Mouse (Mus musculus) adrenal gland, postnatal 14 days (tissue): ENCODE results near the gene Matk. TPM values are rescaled to one million over a fixed set of nuclear protein-coding genes. Genes with fewer than 3 reads are reported as not detected.

Experiments
- DNase-seq: peaks from one replicate; pipeline ENCODE4 v3.0.0; 2021; ENCODE audit warnings: mixed read lengths
- microRNA-seq, 2 experiments: library from miRNA; unstranded; fragments of <30 nt; microRNA quantifications; one replicate each; pipeline ENCODE4 v1.2.0; 2021
- total RNA-seq: library from RNA; stranded (reverse); gene quantifications from 2 replicates; pipeline ENCODE4 v1.2.3, GENCODE M21; 2021

Gene Matk
- total RNA-seq, 1 experiment from 2014 or later, result 2.1 TPM

DNA sequence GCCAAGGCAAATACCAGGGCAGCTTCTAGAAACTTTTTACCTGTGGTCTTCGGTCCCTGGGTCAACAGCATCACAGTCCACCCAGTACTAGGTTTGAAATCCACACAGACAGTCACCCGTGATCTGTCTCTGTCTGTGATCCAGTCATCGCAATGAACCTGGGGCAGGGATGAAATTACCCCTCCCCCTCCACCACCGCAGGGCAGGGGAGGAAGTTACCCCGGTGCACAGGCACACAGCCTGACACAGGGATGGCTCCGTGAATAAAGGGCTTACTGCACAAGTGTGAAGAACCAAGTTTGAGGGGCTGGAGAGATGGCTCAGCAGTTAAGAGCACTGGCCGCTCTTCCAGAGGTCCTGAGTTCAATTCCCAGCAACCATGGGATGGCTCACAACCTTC, 51.0 kb downstream of the Matk start:
- DNase-seq, result no peak

DNA sequence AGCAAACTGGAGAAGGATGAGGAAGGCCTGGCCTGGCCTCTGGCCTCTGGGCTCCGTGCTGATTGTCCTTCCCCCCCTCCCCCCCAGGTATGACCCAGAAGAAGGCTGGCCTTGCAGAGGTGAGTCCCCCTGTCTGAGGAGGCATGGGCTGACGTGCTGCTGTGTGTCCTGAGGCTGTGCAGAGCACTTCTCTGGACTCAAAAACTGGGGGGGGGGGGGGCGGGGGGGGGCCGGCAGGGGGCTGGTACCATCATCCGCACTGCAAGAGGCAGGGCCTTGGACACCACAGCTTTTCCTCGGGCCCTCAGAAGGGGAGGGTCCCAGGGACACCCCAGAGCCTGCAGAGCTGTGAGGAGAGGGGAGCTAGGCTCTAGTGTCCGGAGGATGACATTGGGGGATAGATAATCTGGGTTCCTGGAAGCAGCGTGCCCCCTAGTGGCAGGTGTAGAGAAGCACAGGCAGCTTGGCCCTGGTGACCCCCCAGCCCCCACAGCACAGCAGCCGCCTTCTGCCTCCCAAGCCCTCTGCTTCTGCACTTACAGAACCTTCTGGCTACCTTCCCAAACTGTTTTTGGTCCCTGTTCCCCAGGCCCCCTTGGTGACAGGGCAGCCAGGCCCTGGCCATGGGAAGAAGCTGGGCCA, 52.0 kb downstream of the Matk start:
- peak; percentile 80 for DNase-seq

DNA sequence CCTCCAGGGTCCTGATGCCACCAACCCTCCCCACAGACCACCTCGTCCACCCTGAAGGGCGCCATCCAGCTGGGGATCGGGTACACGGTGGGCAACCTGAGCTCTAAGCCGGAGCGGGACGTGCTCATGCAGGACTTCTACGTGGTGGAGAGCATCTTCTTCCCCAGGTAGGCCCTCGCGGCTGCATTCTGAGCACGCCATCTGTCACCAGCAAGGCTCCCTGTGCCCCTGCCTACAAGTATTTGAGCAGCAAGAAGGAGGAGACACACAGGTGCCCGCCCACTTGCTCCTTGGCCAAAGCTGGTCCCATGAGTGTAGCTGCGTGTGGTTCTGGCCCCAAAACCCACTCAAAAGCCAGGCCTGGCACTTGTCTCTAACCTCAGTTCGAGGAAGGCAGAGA, 52.9 kb downstream of the Matk start:
- DNase-seq, result no peak

DNA sequence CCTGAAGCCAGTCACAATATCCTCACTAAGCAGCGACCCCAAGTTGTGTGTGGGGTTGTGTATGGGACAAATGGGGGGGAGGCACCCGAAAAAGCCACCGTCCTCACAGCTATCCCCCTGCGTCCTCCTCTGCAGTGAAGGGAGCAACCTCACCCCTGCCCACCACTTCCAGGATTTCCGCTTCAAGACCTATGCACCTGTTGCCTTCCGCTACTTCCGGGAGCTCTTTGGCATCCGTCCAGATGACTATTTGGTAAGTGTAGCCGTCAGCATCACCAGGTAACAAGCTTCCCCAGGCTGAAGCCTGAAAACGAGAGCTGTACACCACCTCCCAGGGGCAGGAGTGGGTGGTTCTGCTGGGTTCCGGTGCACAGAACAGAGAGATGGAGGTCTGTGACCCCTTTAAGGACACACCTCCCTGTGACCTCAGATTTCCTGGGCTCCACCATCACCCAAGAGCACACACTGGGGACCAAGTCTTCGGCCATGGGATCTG, 53.5 kb downstream of the Matk start:
- DNase-seq, result no peak

DNA sequence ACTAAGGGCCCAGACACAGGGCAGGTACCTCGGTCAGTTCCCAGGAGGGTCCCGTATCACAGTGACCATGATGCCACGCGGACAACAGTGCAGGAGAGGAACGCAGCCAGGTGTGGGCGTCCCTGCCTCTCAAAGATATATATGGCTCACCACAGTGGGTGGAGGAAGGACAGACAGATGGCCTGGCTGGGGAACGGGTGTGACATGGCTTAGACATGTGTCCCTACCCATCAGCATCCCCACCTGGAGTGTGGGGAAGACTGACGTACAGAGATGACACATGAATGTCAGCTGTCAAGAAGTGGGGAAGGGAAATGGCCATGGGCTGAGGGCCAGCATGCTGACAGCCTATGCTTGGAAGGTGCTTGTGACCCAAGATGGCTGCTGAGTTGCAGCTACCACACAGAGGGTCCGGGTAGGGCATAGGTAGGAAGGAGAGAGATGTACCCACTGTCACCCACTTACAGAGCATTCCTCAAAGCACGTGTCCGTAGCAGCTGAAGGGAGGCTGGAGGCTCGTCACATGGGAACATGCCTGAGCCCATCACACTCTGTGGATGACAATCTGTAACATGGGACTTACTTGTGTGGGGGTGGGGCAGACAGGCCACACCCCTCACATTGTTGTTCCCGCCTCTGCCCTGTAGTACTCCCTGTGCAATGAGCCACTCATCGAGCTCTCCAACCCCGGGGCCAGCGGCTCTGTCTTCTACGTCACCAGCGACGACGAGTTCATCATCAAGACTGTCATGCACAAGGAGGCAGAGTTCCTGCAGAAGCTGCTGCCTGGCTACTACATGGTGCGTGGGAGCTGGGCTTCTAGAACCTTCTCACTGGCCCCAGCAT, 54.3 kb downstream of the Matk start:
- no peak for DNase-seq

DNA sequence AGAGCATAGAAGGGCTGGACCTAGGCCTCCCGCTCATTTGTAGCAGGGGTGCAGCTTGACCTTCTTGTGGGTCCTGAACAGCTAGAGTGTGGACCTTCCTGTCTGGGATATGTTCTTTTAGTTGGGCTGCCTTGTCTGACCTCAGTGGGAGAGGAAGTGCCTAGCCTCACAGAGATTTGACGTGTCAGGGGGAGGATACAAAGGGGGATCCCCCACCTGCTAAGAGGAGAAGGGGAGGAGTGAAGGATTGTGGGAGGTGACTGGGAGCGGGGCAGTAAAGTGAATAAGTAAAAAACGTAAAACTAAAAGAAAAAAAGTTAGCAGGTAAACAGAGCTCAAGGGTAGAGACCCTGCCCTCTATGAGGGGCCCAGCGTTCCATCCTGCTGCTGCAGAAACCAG, 56.8 kb downstream of the Matk start:
- no peak for DNase-seq

Small RNAs within 50 kb of the gene (microRNA-seq; reads per million reads assigned to microRNA genes)
- gene Mir3057, result 6.1 to 8.5 reads per million in 2 experiments

Other genes with a start within 250 kb of the Matk start
- 5.9 and 6.2 TPM in 2 replicates for gene Gng7, start 238.0 kb upstream of the Matk start, total RNA-seq
- gene Diras1, start 227.3 kb upstream of the Matk start, total RNA-seq, result 2.1 and 2.3 TPM in 2 replicates
- gene Slc39a3, start 215.5 kb upstream of the Matk start, total RNA-seq, result 30.3 and 30.5 TPM in 2 replicates
- 212 and 215 TPM in 2 replicates for gene Sgta, start 192.8 kb upstream of the Matk start, total RNA-seq
- 56.0 and 60.6 TPM in 2 replicates for gene Thop1, start 182.9 kb upstream of the Matk start, total RNA-seq
- gene Creb3l3, start 154.1 kb upstream of the Matk start, total RNA-seq, result 2.5 and 26.5 TPM in 2 replicates
- gene Map2k2, start 147.0 kb upstream of the Matk start, total RNA-seq, result 161 and 163 TPM in 2 replicates
- gene Zbtb7a, start 117.7 kb upstream of the Matk start, total RNA-seq, result 66.9 and 73.8 TPM in 2 replicates
- 27.3 and 28.3 TPM in 2 replicates for gene Pias4, start 85.0 kb upstream of the Matk start, total RNA-seq
- gene Eef2, start 76.3 kb upstream of the Matk start, total RNA-seq, result 1,390 and 1,511 TPM in 2 replicates
- 58.3 and 62.2 TPM in 2 replicates for gene Dapk3, start 69.9 kb upstream of the Matk start, total RNA-seq
- gene 4930442H23Rik, start 69.1 kb upstream of the Matk start, total RNA-seq, result not detected in 2 replicates
- not detected in 2 replicates for gene Nmrk2, start 50.9 kb upstream of the Matk start, total RNA-seq
- gene Atcay, start 22.1 kb upstream of the Matk start, total RNA-seq, result 2.1 and 3.5 TPM in 2 replicates
- 11.0 and 12.5 TPM in 2 replicates for gene Zfr2, start 19.8 kb upstream of the Matk start, total RNA-seq
- 108 and 113 TPM in 2 replicates for gene Mrpl54, start 14.0 kb downstream of the Matk start, total RNA-seq
- gene Apba3, start 14.0 kb downstream of the Matk start, total RNA-seq, result 95.0 and 100 TPM in 2 replicates
- gene Tjp3, start 38.6 kb downstream of the Matk start, total RNA-seq, result 0.90 and 1.6 TPM in 2 replicates
- 38.7 and 46.9 TPM in 2 replicates for gene Pip5k1c, start 40.0 kb downstream of the Matk start, total RNA-seq
- gene Cactin, start 68.2 kb downstream of the Matk start, total RNA-seq, result 33.1 and 40.7 TPM in 2 replicates
- gene Tbxa2r, start 75.8 kb downstream of the Matk start, total RNA-seq, result 38.6 and 47.0 TPM in 2 replicates
- 4.6 and 5.1 TPM in 2 replicates for gene Gipc3, start 90.3 kb downstream of the Matk start, total RNA-seq
- gene Hmg20b, start 97.5 kb downstream of the Matk start, total RNA-seq, result 83.0 and 90.1 TPM in 2 replicates
- gene Mfsd12, start 104.6 kb downstream of the Matk start, total RNA-seq, result 15.2 and 16.3 TPM in 2 replicates
- 2.0 and 2.1 TPM in 2 replicates for gene 4930404N11Rik, start 112.9 kb downstream of the Matk start, total RNA-seq
- 40.5 and 43.3 TPM in 2 replicates for gene Fzr1, start 125.6 kb downstream of the Matk start, total RNA-seq
- gene Dohh, start 131.5 kb downstream of the Matk start, total RNA-seq, result 52.6 and 55.6 TPM in 2 replicates
- gene Gm48551, start 131.5 kb downstream of the Matk start, total RNA-seq, result 0.48 and 1.6 TPM in 2 replicates
- 0.64 and 2.1 TPM in 2 replicates for gene Gm48552, start 136.1 kb downstream of the Matk start, total RNA-seq
- gene Smim24, start 140.1 kb downstream of the Matk start, total RNA-seq, result 0.94 and 1.9 TPM in 2 replicates
- gene Nfic, start 202.7 kb downstream of the Matk start, total RNA-seq, result 90.1 and 104 TPM in 2 replicates
- 0.48 and 0.98 TPM in 2 replicates for gene Celf5, start 229.8 kb downstream of the Matk start, total RNA-seq
- gene Ncln, start 243.5 kb downstream of the Matk start, total RNA-seq, result 102 and 107 TPM in 2 replicates
- 2.3 and 7.4 TPM in 2 replicates for gene S1pr4, start 247.2 kb downstream of the Matk start, total RNA-seq